Mouse (Mus musculus) stomach, postnatal 0 days (tissue): Measurements from ENCODE around the gene Kcnd2.

ENCODE experiments used
- CTCF ChIP-seq: IDR thresholded peaks from 2 replicates; pipeline ENCODE4 v1.5.1; 2016; ENCODE audit warnings: antibody characterized with exemption, low read depth, mild to moderate bottlenecking, moderate library complexity
- EP300 ChIP-seq: optimal IDR thresholded peaks from 2 replicates; pipeline ENCODE3; 2016; ENCODE audit warnings: antibody characterized with exemption

- no peak for TF ChIP-seq CTCF
- TF ChIP-seq EP300: no peak
Measured at GRCm38 (mm10) chr6:21214673-21215490, 421 bp upstream of the Kcnd2 start.
